Mouse (Mus musculus): Measurements from ENCODE around the gene Ccdc74a. TPM values are rescaled to one million over a fixed set of nuclear protein-coding genes. Genes with fewer than 3 reads are reported as not detected.

Gene Ccdc74a
- polyA plus RNA-seq, 1 experiment from 2014 or later, result 4.5 TPM

DNA sequence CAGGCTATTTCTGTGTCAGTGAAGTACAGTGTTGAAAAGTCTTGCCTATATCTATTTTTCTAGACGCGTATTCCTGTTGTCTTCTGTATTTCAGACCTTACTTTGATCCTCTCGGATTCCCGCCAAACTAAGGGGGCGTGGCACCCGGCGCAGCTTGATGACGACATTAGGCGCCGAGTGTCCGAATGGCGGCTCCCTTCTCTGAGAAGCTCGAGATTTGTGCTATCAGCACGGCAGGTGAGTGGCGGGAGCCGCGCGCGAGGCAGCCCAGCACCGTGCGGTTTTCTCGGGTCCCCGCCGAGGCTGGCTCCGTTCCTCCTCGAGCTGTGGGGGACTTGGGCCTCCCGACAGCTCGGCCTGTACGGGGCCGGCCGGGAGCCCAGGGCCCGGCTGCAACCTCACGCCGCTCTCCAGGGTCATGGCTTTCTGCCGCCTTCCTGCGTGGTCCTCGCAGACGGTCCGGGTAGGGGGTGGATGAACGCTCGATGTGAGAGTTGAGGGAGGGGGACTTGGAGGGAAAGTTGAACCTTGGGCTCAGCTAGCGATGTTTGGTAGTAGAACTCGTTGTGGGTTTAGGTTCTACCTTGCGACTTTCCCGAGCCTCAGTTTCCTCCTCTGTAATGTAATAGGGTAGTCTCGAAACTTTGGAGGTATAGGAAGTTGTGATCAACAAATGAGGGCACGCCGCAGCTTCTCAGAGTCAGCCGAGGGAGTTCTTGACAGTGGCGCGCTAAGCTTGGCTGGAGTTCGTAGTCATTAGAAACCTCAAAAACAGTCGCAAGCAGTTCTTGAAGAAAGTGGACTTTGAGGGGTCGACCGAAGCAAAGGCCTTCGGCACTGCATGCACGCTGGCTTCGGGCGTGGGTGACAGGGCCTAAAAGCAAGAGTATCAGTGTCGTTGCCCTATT is 26.8 kb upstream of the Ccdc74a start, which contains the start of gene Smpd4:
Gene Smpd4 (plus strand): TSS at position 157 of the 908 bp plus-strand sequence.
- Histone ChIP-seq H3K4me1 (replicated peaks; ENCODE audit: control insufficient read depth, insufficient read depth, low read length) (peaks cover 7% of the 10 kb centered on the region), H3K36me3 (ENCODE audit: control insufficient read depth, insufficient read depth, low read length) (peaks cover 3% of the 10 kb centered on the region; the same call in 1 of the 2 replicates), H3K4me2 (peak within 1 kb of the TSS; percentile 73), H3K9me3 (ENCODE audit: control insufficient read depth, low read length) (no peaks in the 10 kb centered on the region), H3K27ac (ENCODE audit: low read depth, low read length) (peak within 1 kb of the TSS; percentile 69), H3K9ac (ENCODE audit: low read depth, low read length) (peak within 1 kb of the TSS; percentile 96), H3K4me3 (ENCODE audit: low read depth, low read length) (peak within 1 kb of the TSS; percentile 94), H3K27me3 (replicated peaks; ENCODE audit: control insufficient read depth, insufficient read depth, low read length) (no peaks in the 10 kb centered on the region)
- DNase-seq (ENCODE audit: low spot score), result peak; percentile 96
- peak; percentile 80 for ATAC-seq (replicated peaks; ENCODE audit: low FRiP score)
- WGBS, result 2% methylated on average over 60 of the region's 60 CpGs

- H3K4me2 ChIP-seq, result no peak overlapping the region
- H3K4me3 ChIP-seq (ENCODE audit: low read depth, low read length), result no peak overlapping the region
- peaks cover 7% of the 10 kb centered on the region for H3K4me1 ChIP-seq (replicated peaks; ENCODE audit: control insufficient read depth, insufficient read depth, low read length)
- DNase-seq (ENCODE audit: low spot score) (no peak), ATAC-seq (replicated peaks; ENCODE audit: low FRiP score) (no peak)
- no peaks in the 10 kb centered on the region for H3K9me3 ChIP-seq (ENCODE audit: control insufficient read depth, low read length)
- no peaks in the 10 kb centered on the region for H3K27me3 ChIP-seq (replicated peaks; ENCODE audit: control insufficient read depth, insufficient read depth, low read length)
- peaks cover 17% of the 10 kb centered on the region for H3K36me3 ChIP-seq (ENCODE audit: control insufficient read depth, insufficient read depth, low read length)
- no peak overlapping the region for H3K27ac ChIP-seq (ENCODE audit: low read depth, low read length)
- no peak overlapping the region for H3K9ac ChIP-seq (ENCODE audit: low read depth, low read length)
- 93% methylated on average over 1 of the region's 1 CpGs for WGBS
These were observed 24.3 kb upstream of the Ccdc74a start for GRCm38 (mm10) chr16:17621936-17622335.

- H3K9ac ChIP-seq (ENCODE audit: low read depth, low read length), result no peak overlapping the region
- no peak for ATAC-seq (replicated peaks; ENCODE audit: low FRiP score)
These were observed 20.6 kb upstream of the Ccdc74a start for GRCm38 (mm10) chr16:17625488-17626268.

DNA sequence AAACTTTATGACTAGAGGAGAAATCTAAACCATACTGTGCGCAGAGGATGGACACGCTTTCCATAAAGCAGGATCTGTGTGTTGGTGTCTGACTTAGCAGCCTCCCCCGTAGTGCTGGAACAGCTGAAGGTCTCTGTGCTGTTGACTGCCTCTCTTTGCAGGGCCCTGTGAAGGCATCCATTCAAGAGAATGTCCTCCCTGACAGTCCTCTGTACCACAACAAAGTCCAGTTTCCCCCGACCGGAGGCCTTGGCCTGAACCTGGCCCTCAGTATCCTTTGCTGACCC is 20.1 kb upstream of the Ccdc74a start:
- no peak for ATAC-seq (replicated peaks; ENCODE audit: low FRiP score)
- no peaks in the 10 kb centered on the region for H3K4me1 ChIP-seq (replicated peaks; ENCODE audit: control insufficient read depth, insufficient read depth, low read length)
- no peak overlapping the region for H3K4me3 ChIP-seq (ENCODE audit: low read depth, low read length)
- H3K9me3 ChIP-seq (ENCODE audit: control insufficient read depth, low read length), result no peaks in the 10 kb centered on the region
- no peak overlapping the region for H3K4me2 ChIP-seq
- H3K27me3 ChIP-seq (replicated peaks; ENCODE audit: control insufficient read depth, insufficient read depth, low read length), result no peaks in the 10 kb centered on the region
- no peak for DNase-seq (ENCODE audit: low spot score)
- H3K9ac ChIP-seq (ENCODE audit: low read depth, low read length), result no peak overlapping the region
- WGBS, result 93% methylated on average over 5 of the region's 5 CpGs
- H3K36me3 ChIP-seq (ENCODE audit: control insufficient read depth, insufficient read depth, low read length), result peaks cover 43% of the 10 kb centered on the region
- H3K27ac ChIP-seq (ENCODE audit: low read depth, low read length), result no peak overlapping the region

More at GRCm38 (mm10) chr16:17625488-17626268, 20.6 kb upstream of the Ccdc74a start:
- H3K4me1 ChIP-seq (replicated peaks; ENCODE audit: control insufficient read depth, insufficient read depth, low read length), result peaks cover under 1% of the 10 kb centered on the region; the same call in 1 of the 2 replicates
- H3K4me2 ChIP-seq, result no peak overlapping the region
- no peak overlapping the region for H3K27ac ChIP-seq (ENCODE audit: low read depth, low read length)
- DNase-seq (ENCODE audit: low spot score), result no peak
- H3K36me3 ChIP-seq (ENCODE audit: control insufficient read depth, insufficient read depth, low read length), result peaks cover 40% of the 10 kb centered on the region
- H3K9me3 ChIP-seq (ENCODE audit: control insufficient read depth, low read length), result no peaks in the 10 kb centered on the region
- no peak overlapping the region for H3K4me3 ChIP-seq (ENCODE audit: low read depth, low read length)
- 73% methylated on average over 8 of the region's 8 CpGs for WGBS
- H3K27me3 ChIP-seq (replicated peaks; ENCODE audit: control insufficient read depth, insufficient read depth, low read length), result no peaks in the 10 kb centered on the region

DNA sequence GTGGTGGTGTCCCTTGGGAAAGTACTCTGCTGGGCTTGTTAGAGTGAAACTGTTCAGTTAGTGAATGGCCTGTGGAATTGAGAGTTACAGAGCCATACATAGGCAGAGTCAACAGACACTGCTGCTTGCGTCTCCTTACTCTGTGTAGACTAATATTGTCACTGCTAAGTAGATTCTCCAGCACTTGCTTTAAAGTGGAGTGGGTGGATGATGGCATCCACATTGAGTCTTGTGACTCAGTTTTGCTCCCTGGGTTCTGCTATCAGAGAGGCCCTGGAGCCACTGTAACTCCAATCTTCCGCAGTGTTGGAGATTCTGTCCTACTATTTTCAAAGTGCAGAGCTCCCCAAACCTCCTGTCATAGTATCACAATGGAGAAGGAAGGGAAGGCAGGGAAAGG is 13.7 kb upstream of the Ccdc74a start:
- WGBS, result 89% methylated on average over 2 of the region's 2 CpGs
- ATAC-seq (replicated peaks; ENCODE audit: low FRiP score), result no peak
- H3K36me3 ChIP-seq (ENCODE audit: control insufficient read depth, insufficient read depth, low read length), result peaks cover 48% of the 10 kb centered on the region

DNA sequence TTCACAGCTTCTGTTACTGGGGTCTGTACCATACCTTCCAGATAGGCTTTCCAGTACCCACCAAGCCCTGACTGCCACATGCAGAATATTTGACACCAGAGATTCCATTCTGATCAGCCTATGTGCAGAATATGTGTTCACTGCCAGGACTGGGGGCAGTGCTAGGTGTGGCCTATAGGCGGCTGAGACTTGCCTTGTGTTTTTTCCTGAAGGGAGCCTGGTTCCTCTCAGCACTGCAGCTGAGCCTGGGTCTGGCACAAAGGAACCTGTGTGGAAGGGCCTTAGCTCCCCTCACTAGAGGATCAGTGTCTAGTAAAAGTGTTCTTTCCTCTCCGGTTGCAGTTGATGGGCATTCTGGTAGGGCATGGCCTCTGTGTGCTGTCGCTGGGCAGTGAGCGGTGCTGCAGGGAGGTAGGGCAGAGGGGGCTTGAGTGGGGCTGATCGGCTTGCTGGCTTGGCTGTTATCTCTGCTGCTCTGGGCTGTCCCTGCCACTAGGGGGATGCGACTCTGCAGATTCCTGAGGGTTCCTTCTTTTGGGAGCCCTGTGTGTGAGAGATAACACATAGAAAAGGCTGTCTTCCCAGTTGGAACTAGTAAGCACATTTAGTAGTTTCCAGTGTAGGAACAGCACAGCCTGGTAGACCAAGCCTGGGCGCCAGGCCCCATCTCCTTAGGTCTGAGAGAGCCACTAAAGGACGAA is 12.6 kb upstream of the Ccdc74a start:
- WGBS, result 67% methylated on average over 8 of the region's 8 CpGs
- no peak overlapping the region for H3K4me2 ChIP-seq
- DNase-seq (ENCODE audit: low spot score), result no peak
- H3K9ac ChIP-seq (ENCODE audit: low read depth, low read length), result no peak overlapping the region
- H3K4me3 ChIP-seq (ENCODE audit: low read depth, low read length), result no peak overlapping the region
- H3K27ac ChIP-seq (ENCODE audit: low read depth, low read length), result no peak overlapping the region
- peaks cover 50% of the 10 kb centered on the region for H3K36me3 ChIP-seq (ENCODE audit: control insufficient read depth, insufficient read depth, low read length)
- peaks cover 27% of the 10 kb centered on the region for H3K4me1 ChIP-seq (replicated peaks; ENCODE audit: control insufficient read depth, insufficient read depth, low read length)
- no peaks in the 10 kb centered on the region for H3K27me3 ChIP-seq (replicated peaks; ENCODE audit: control insufficient read depth, insufficient read depth, low read length)
- H3K9me3 ChIP-seq (ENCODE audit: control insufficient read depth, low read length), result no peaks in the 10 kb centered on the region
- ATAC-seq (replicated peaks; ENCODE audit: low FRiP score), result no peak

More for the DNA sequence above, 13.7 kb upstream of the Ccdc74a start:
- H3K9me3 ChIP-seq (ENCODE audit: control insufficient read depth, low read length), result no peaks in the 10 kb centered on the region
- H3K27ac ChIP-seq (ENCODE audit: low read depth, low read length), result no peak overlapping the region
- DNase-seq (ENCODE audit: low spot score), result no peak
- H3K4me2 ChIP-seq, result no peak overlapping the region
- no peaks in the 10 kb centered on the region for H3K27me3 ChIP-seq (replicated peaks; ENCODE audit: control insufficient read depth, insufficient read depth, low read length)
- no peak overlapping the region for H3K4me3 ChIP-seq (ENCODE audit: low read depth, low read length)
- H3K4me1 ChIP-seq (replicated peaks; ENCODE audit: control insufficient read depth, insufficient read depth, low read length), result peaks cover 18% of the 10 kb centered on the region
- no peak overlapping the region for H3K9ac ChIP-seq (ENCODE audit: low read depth, low read length)

- H3K4me2 ChIP-seq, result no peak overlapping the region
- H3K27me3 ChIP-seq (replicated peaks; ENCODE audit: control insufficient read depth, insufficient read depth, low read length), result no peaks in the 10 kb centered on the region
- no peak overlapping the region for H3K27ac ChIP-seq (ENCODE audit: low read depth, low read length)
- no peak overlapping the region for H3K4me3 ChIP-seq (ENCODE audit: low read depth, low read length)
- H3K9ac ChIP-seq (ENCODE audit: low read depth, low read length), result no peak overlapping the region
- no peak for ATAC-seq (replicated peaks; ENCODE audit: low FRiP score)
- H3K4me1 ChIP-seq (replicated peaks; ENCODE audit: control insufficient read depth, insufficient read depth, low read length), result peaks cover 27% of the 10 kb centered on the region
- peaks cover 58% of the 10 kb centered on the region for H3K36me3 ChIP-seq (ENCODE audit: control insufficient read depth, insufficient read depth, low read length)
- WGBS, result 76% methylated on average over 2 of the region's 2 CpGs
- DNase-seq (ENCODE audit: low spot score), result no peak
- H3K9me3 ChIP-seq (ENCODE audit: control insufficient read depth, low read length), result no peaks in the 10 kb centered on the region
These were observed 9.4 kb upstream of the Ccdc74a start for GRCm38 (mm10) chr16:17636904-17637303.

GRCm38 (mm10) chr16:17637610-17638009 is 8.7 kb upstream of the Ccdc74a start:
- peak overlapping the region; percentile 47 for H3K9ac ChIP-seq (ENCODE audit: low read depth, low read length)
- peak overlapping the region; percentile 97 for H3K27ac ChIP-seq (ENCODE audit: low read depth, low read length)
- WGBS, result 82% methylated on average over 2 of the region's 2 CpGs
- H3K36me3 ChIP-seq (ENCODE audit: control insufficient read depth, insufficient read depth, low read length), result peaks cover 56% of the 10 kb centered on the region
- no peak overlapping the region for H3K4me3 ChIP-seq (ENCODE audit: low read depth, low read length)
- H3K4me2 ChIP-seq, result peak overlapping the region; percentile 5; the same call in 1 of the 2 replicates
- H3K9me3 ChIP-seq (ENCODE audit: control insufficient read depth, low read length), result no peaks in the 10 kb centered on the region
- H3K27me3 ChIP-seq (replicated peaks; ENCODE audit: control insufficient read depth, insufficient read depth, low read length), result no peaks in the 10 kb centered on the region
- H3K4me1 ChIP-seq (replicated peaks; ENCODE audit: control insufficient read depth, insufficient read depth, low read length), result peaks cover 27% of the 10 kb centered on the region
- ATAC-seq (replicated peaks; ENCODE audit: low FRiP score) (peak; percentile 29; the same call in 1 of the 2 replicates), DNase-seq (ENCODE audit: low spot score) (no peak)

Data from liver, embryonic 11.5 days (tissue).